Mouse (Mus musculus) hematopoietic stem cell, adult 5-6 weeks (primary cell): Measurements from ENCODE around the gene Laptm5. TPM values are rescaled to one million over a fixed set of nuclear protein-coding genes. Genes with fewer than 3 reads are reported as not detected.
A peak's percentile ranks its signal among the peaks of the same experiment; 100 is the strongest.

Experiments
- ATAC-seq, 2 experiments: fragments of 125-278 bp in 1 of 2; replicated peaks in 1 of 2; 2 replicates each; pipeline ENCODE4 v1.8.0; 2016 to 2017; ENCODE audit warnings: inconsistent platforms in 2 of 2, mild to moderate bottlenecking in 2 of 2, moderate number of reproducible peaks in 2 of 2, low read depth in 1 of 2, moderate TSS enrichment in 1 of 2; ENCODE audit not compliant: low FRiP score in 2 of 2, poor library complexity in 2 of 2, severe bottlenecking in 2 of 2, insufficient read depth in 1 of 2, low TSS enrichment in 1 of 2
- total RNA-seq: library from RNA; stranded (forward); fragments of 172-1452, 232-1000 nt; gene quantifications from 2 replicates; pipeline ENCODE4 v1.2.3, GENCODE M21; 2017

Laptm5 gene
- total RNA-seq, 1 experiment from 2014 or later: 212 TPM

DNA sequence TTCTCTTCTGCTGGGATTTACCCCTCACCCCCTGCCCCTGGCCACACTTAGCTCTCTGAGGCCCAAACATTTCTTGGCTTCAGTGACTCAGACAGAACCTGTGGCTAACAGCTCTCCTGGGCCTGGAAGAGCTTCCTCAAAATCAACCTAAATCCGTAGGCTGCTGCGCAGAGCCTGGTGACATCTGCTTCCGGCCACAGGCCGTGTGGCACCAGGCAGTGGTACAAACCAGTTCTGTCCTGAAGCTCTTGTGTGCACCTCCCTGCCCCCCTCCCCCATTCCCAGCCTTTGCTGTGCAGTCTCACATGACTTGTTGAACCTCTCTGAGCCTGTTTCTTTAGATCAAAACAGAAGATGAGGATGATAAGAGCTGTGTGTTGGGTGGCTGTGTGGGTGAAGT, 1.1 kb downstream of the Laptm5 start:
- peak; percentile 77 to 86 for ATAC-seq

DNA sequence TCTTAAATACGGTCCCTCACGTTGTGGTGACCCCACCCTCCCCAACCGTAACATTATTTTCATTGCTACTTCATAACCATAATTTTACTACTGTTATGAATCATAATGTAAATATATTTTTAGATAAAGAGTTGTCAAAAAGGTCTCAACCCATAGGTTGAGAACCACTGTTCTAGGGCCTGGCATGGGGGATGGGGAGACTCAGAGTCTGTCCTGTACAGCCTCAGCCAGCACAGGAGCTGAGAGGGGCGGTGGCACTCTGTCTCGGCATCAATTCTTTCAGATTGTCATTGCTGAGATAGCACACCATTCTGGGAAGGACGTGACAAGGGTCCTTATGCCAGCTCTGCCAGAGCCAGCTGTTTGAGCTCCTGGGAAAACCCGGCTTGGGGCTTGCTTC, 1.6 kb downstream of the Laptm5 start:
- no peak for ATAC-seq

- no peak for ATAC-seq
Observed at GRCm38 (mm10) chr4:130915006-130915667, 2.2 kb downstream of the Laptm5 start.

DNA sequence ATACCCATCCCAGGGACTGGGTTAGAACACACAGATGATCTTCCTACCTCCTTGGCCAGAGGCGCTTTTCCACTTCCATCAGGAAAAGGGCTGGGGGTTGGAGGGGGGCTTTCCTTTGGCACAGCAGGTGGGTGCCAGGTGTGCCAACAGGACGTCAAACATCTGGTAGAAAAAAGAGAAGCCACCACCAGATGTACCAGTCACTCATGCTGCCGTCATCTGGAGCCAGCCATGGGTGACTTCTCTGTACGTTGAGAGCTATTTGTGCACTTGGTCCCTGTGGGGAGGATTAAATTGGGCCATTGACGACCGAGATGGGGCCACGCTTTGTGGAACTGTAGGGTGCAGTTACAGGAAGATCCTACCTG, 2.7 kb downstream of the Laptm5 start:
- no peak for ATAC-seq

- no peak for ATAC-seq
Observed at GRCm38 (mm10) chr4:130916639-130917038, 3.7 kb downstream of the Laptm5 start.

GRCm38 (mm10) chr4:130917564-130917963, 4.6 kb downstream of the Laptm5 start:
- no peak for ATAC-seq

DNA sequence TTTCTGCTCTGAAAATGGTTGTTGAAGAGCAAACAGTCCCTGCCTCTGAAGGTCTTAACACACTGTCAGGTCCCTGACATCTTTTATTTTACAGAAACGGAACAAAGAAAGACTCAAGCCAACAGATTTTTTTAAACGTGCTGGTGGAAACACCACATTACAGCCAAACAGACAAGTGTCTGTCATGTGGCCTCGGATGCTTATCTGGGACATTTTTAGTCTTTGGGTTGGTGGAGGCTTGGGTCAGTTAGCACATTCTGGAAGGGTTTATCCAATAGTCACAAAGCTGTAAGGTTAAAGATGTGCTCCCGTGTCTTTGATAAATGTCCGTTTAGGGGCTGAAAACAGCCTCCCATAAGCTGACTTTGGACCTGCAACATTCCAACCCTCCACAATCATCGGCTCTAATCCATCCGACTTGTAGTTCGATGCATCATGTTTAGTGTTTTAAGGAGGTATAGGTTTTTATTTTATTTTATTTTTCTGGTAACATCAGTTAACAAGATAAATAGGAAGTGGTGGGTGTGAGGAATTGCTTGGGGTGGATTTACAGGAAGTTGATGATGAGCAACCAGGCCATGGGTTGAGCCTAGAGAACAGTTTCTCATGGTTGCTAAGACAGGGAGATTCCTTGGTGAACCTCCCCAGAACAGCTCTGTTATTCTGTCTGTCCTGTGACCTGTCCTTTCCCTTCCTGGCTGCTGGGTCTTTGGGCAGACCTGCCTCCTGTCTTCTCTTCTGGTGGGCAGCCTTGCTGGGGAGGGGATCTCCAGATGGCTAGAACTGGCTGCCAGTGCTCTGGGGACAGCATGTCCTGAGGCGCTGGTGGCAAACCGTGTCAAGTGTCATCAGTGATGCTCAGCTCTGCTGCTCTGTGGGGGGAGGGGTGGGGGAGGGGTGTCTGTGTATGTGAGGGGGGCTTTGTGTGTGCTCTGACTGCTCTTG, 6.2 kb downstream of the Laptm5 start:
- ATAC-seq: 0 out of 4 replicates have a peak, but pooled peaks of 1 of the 2 experiments have one; percentile 13

- ATAC-seq: no peak
Observed at GRCm38 (mm10) chr4:130919750-130920356, 6.9 kb downstream of the Laptm5 start.

GRCm38 (mm10) chr4:130920951-130921693, 8.2 kb downstream of the Laptm5 start:
- no peak for ATAC-seq

DNA sequence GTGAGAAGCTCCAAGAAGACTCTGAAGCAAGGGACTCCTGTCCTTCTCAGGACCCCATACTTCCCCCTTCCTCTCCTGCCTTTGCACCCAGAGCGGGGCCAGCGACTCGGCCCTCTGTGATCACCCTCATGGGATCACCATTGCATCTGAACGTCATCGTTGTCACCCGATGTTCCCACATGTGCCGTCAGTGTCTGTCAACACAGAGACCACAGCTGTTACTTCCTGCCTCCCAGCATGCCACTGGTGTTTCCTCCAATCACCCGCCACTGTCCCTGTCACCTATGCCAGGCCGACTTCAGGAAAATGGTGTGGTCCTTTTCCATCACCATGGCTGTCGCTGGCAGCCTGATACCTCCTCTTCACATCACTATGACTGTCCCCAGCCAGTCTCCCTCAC, 9.1 kb downstream of the Laptm5 start:
- no peak for ATAC-seq

DNA sequence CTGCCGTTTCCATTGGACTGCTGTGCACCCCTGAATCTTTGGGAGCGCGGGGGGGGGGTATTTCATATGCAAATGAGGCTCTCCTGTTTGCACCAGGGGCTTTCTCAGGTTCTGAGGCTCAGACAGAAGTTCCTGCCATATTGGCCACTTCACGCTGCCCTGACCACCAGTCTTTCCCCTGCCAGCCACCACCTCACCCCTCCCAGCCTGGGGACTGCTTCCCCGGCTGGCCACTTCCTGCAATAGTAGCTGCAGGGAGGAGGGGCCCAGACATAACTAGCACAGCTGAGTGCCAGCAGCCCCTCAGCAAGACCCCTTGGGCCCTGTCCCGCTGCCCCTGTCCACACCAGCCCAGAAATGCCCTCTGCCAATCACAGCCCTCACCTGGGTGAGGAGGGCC, 13.3 kb downstream of the Laptm5 start:
- ATAC-seq: no peak

DNA sequence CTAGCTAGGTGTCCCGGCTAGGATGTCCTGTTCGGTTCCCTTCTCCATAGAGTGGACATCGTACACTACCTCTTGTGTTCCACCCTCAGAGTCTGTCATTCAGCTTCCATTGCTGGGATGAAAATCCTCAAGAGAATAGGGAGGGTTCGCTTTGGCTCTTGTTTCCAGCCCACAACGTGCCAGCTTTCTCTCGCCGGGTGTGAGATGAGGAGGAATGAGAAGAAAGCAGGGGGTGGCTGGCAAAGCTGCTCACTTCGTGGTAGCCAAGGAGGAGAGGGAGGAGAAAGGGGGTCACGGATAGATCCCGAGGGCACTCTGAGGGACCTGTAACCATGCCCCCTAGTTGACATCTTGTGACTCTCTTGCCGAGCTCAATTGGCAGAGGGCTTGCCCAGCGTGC, 14.9 kb downstream of the Laptm5 start:
- no peak for ATAC-seq

DNA sequence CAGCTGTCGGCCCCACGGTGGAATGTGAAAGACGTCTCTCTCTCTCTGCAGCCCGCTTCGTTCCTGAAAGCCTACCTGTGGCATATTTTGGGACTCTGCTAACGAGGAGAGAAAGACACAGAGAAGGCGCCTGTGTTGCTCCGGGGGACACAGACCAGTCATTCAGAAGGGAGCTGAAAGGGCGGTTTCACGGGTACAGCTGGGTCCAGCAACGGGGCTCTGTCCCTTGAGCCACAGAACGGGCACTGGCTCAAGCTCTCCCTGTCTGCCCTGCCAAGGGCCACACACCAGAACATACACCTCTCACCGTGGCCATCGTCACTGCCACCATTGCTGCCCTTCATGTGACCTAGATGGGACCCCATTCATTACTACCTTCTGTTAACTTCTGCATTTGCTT, 29.7 kb downstream of the Laptm5 start:
- no peak for ATAC-seq

DNA sequence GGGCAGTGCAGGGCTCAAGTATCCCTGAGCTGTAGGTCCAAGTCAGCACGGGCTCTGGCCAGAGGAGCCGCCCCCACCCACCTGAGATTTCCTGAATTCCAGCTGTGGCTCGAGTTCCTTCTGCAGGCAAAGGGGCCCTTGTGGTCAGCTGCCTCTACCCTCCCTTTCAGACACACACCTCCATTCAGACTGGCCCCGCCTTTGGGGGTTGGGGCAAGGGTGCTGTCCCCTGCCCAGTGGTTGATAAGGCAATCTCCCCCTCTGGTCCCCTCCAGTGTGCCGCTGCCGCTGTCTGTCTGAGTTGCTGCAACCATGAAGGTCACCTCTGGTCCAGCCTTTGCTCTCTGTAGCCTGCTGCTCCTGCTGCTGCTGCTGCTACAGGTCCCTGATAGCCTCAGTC, 31.2 kb downstream of the Laptm5 start, which contains the start of gene Matn1:
Gene Matn1, plus strand, starts transcription at position 274 of the 400 bp plus-strand sequence.
- ATAC-seq: no peak

DNA sequence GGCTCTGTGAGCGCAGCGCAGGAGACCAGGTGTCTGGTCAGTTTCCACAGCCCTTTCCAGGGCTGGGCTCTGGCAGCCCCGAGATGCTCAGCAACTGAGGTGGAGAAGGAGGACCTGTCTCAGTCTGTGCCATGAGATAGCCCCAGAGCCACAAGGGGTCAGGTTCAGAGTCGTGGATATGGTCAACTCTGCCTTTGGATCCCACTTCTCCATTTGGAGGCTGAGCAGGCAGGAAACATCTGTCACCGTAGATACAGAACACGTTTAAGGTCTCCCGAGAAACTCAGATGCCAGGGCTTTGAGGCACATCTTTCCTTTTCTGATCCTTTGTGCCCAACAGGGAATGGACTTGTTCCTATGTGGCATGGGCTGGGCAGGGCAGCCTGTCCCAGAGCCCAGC, 31.9 kb downstream of the Laptm5 start:
- peak in 1 of 2 experiments; percentile 52; a peak in 2 of 4 replicates for ATAC-seq

DNA sequence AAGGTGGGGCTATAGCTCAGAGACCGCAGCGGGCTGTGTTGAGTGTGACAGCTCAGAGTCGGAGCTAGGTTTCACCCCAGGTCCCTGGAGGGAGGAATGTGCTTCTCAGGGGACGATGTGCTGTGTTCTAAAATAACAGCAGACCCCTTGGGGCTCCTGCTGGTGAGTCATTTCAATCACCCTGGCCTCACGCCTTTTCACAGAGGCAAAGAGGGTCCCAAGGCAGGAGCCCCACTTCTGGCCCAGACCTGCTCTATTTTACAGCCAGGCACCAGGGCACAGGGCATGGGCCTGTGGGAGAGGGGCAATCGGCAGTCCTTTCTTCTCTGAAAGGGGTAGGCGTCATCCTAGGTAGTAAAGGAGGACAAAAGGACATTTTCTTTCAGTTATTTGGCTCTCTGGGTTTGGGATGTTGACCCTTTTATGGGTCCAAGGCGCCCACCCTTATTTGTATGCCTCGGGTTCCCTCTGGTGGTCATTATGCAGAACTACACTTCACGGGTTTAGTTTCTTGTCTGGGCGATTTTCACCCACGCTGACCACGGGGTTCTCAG, 34.2 kb downstream of the Laptm5 start:
- peak; percentile 34 to 48; a peak in 3 of 4 replicates for ATAC-seq

DNA sequence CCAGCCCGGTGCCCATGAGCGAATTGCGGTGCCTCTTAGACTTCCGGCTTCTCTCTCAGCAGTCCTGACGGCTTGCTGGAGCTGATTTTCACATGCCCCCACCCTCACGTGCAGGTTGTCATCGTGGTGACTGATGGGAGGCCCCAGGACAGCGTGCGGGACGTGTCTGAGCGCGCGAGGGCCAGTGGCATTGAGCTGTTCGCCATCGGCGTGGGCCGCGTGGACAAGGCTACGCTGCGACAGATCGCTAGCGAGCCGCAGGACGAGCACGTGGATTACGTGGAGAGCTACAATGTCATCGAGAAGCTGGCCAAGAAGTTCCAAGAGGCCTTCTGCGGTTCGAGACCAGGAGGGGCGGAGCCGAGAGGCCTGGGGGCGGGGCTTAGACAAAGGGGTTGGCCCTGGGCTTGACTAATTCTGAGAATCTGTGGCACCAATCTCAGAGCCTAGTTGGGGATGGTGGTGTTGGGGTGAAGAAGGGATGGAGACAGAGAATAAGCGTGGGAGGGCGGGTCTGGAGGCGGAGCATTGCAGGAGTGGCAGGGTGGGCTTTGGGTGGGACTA, 37.0 kb downstream of the Laptm5 start:
- no peak for ATAC-seq
